Comparison of ENCODE assay signal across 9 mouse cellular contexts in genomic region chr9:44723521-44724041, GRCm38 (mm10). TPM values are rescaled to one million over a fixed set of nuclear protein-coding genes. Genes with fewer than 3 reads are reported as not detected.
A peak's percentile ranks its signal among the peaks of the same experiment; 100 is the strongest.
DNase-seq lines count a peak whose midpoint lies in the region; ATAC-seq and TF ChIP-seq lines count a peak whose summit lies in the region.
"Had no signal": no experiment of that assay in that cellular context is flagged by ENCODE, and none has a peak within 500 bp of the region (broad histone marks: within the 10 kb centered on the region; RNA-seq: fewer than 3 reads in every experiment).

No protein-coding gene starts in this region.

- intact Hi-C loops in left cerebral cortex, postnatal 25 days (cut with DNase I): no loop called here

- H3K9ac ChIP-seq in heart, embryonic 15.5 days: no peak overlapping the region
- no peak overlapping the region for H3K9ac ChIP-seq in midbrain, embryonic 12.5 days (replicated peaks)

- WGBS in heart, embryonic 15.5 days: 50% methylated on average over 11 of the region's 11 CpGs
- WGBS in midbrain, embryonic 12.5 days: 73% methylated on average over 11 of the region's 11 CpGs

- TF ChIP-seq POLR2A in brain, embryonic 14.5 days (IDR thresholded peaks at IDR 0.05; ENCODE audit: borderline replicate concordance, extremely low read depth, insufficient read depth, insufficient read length, poor library complexity, severe bottlenecking): no peak

- no peaks in the 10 kb centered on the region for H3K27me3 ChIP-seq in heart, embryonic 15.5 days
- H3K27me3 ChIP-seq in midbrain, embryonic 12.5 days: peaks cover 3% of the 10 kb centered on the region; the same call in 1 of the 2 replicates

- no peak overlapping the region for H3K4me2 ChIP-seq in heart, embryonic 15.5 days
- H3K4me2 ChIP-seq in midbrain, embryonic 12.5 days (replicated peaks): no peak overlapping the region

- DNase-seq in kidney, adult 18-20 months: peak; percentile 26
- DNase-seq in kidney, adult 11 months: no peak
- DNase-seq in brain, embryonic 14.5 days (ENCODE audit: low read depth): peak; percentile 80
- no peak for DNase-seq in c-Kit-positive CD71-positive TER-119-positive erythroid progenitor cells, embryonic 14.5 days (ENCODE audit: low spot score)
- no peak for DNase-seq in left cerebral cortex, postnatal 25 days (ENCODE audit: low spot score in 2 of 2)
- DNase-seq in frontal cortex, postnatal 10 days (ENCODE audit: low spot score in 2 of 2): no peak

- ATAC-seq in heart, embryonic 15.5 days (replicated peaks; ENCODE audit: insufficient number of reproducible peaks, insufficient read depth, low FRiP score, low read depth): no peak
- ATAC-seq in midbrain, embryonic 12.5 days (ENCODE audit: low FRiP score, low read depth): no peak

- H3K36me3 ChIP-seq in heart, embryonic 15.5 days: no peaks in the 10 kb centered on the region
- no peaks in the 10 kb centered on the region for H3K36me3 ChIP-seq in midbrain, embryonic 12.5 days

- peak overlapping the region; percentile 59 for H3K27ac ChIP-seq in heart, embryonic 15.5 days
- H3K27ac ChIP-seq in midbrain, embryonic 12.5 days (replicated peaks): peak overlapping the region; percentile 70

- H3K4me3 ChIP-seq in heart, embryonic 15.5 days: no peak overlapping the region
- H3K4me3 ChIP-seq in midbrain, embryonic 12.5 days: no peak overlapping the region

- H3K9me3 ChIP-seq in heart, embryonic 15.5 days (replicated peaks): no peaks in the 10 kb centered on the region
- H3K9me3 ChIP-seq in midbrain, embryonic 12.5 days: no peaks in the 10 kb centered on the region

- H3K4me1 ChIP-seq in heart, embryonic 15.5 days (replicated peaks): peaks cover 75% of the 10 kb centered on the region
- H3K4me1 ChIP-seq in midbrain, embryonic 12.5 days: peaks cover 76% of the 10 kb centered on the region

- TF ChIP-seq CTCF in brain, embryonic 14.5 days (IDR thresholded peaks at IDR 0.05; ENCODE audit: borderline replicate concordance, extremely low read depth, insufficient read depth, insufficient read length): no peak

RNA-seq across cellular contexts. Expression of gene Phldb1, which starts 11.4 kb away (rescaled TPM):
- 151 and 169 TPM in 2 replicates for polyA plus RNA-seq in brain, embryonic 14.5 days (2012; rRNA removed)
- polyA plus RNA-seq in heart, embryonic 15.5 days (2015; fragmentation: Nextera tagmentation; extraction: Ambion mirVana): 23.7 and 31.3 TPM in 2 replicates
- 72.8 and 74.5 TPM in 2 replicates for polyA plus RNA-seq in midbrain, embryonic 12.5 days (2016; fragmentation: Nextera tagmentation; extraction: Ambion mirVana)
- total RNA-seq in left cerebral cortex, postnatal 25 days (2021): 10 to 100 TPM; 54.9 to 70.7 TPM

RNA-seq across cellular contexts. Expression of gene Arcn1, which starts 44.1 kb away (rescaled TPM):
- polyA plus RNA-seq in brain, embryonic 14.5 days (2012; rRNA removed): 57.1 and 76.9 TPM in 2 replicates
- polyA plus RNA-seq in heart, embryonic 15.5 days (2015; fragmentation: Nextera tagmentation; extraction: Ambion mirVana): 106 and 125 TPM in 2 replicates
- polyA plus RNA-seq in midbrain, embryonic 12.5 days (2016; fragmentation: Nextera tagmentation; extraction: Ambion mirVana): 175 and 179 TPM in 2 replicates
- total RNA-seq in left cerebral cortex, postnatal 25 days (2021): 100 to 1,000 TPM in 1 of 2 experiments, 10 to 100 TPM in 1; 98.0 to 103 TPM

RNA-seq across cellular contexts. Expression of gene Ift46, which starts 44.1 kb away (rescaled TPM):
- 132 and 147 TPM in 2 replicates for polyA plus RNA-seq in brain, embryonic 14.5 days (2012; rRNA removed)
- polyA plus RNA-seq in heart, embryonic 15.5 days (2015; fragmentation: Nextera tagmentation; extraction: Ambion mirVana): 54.3 and 66.6 TPM in 2 replicates
- 156 TPM in 2 replicates for polyA plus RNA-seq in midbrain, embryonic 12.5 days (2016; fragmentation: Nextera tagmentation; extraction: Ambion mirVana)
- total RNA-seq in left cerebral cortex, postnatal 25 days (2021): 10 to 100 TPM; 68.8 to 83.5 TPM

RNA-seq across cellular contexts. Expression of gene Treh, which starts 50.5 kb away (rescaled TPM):
- polyA plus RNA-seq in brain, embryonic 14.5 days (2012; rRNA removed): not detected in 2 replicates
- not detected in 2 replicates for polyA plus RNA-seq in heart, embryonic 15.5 days (2015; fragmentation: Nextera tagmentation; extraction: Ambion mirVana)
- polyA plus RNA-seq in midbrain, embryonic 12.5 days (2016; fragmentation: Nextera tagmentation; extraction: Ambion mirVana): not detected in 2 replicates
- total RNA-seq in left cerebral cortex, postnatal 25 days (2021): under 1 TPM; 0.25 to 0.34 TPM
- polyA plus RNA-seq: spleen, adult 2 months had no signal

Comparison
In these comparisons a context has a peak if more than half of its experiments do, and no peak if none do; other contexts are left out.
1. DNase-seq: peak in kidney, adult 18-20 months (single experiment) and brain, embryonic 14.5 days (single experiment); none in kidney, adult 11 months (single experiment), c-Kit-positive CD71-positive TER-119-positive erythroid progenitor cells, embryonic 14.5 days (single experiment), left cerebral cortex, postnatal 25 days (0 of 2) and frontal cortex, postnatal 10 days (0 of 2).